Mouse (Mus musculus) embryonic facial prominence, embryonic 11.5 days (tissue): ENCODE data around the gene Nudt22. TPM values are rescaled to one million over a fixed set of nuclear protein-coding genes. Genes with fewer than 3 reads are reported as not detected.
A peak's percentile ranks its signal among the peaks of the same experiment; 100 is the strongest.
"Not testable (repeated sequence)": the region's sequence is repeated elsewhere in the genome, so short reads cannot be mapped to it uniquely, and the experiment has no call there.

Source experiments
- ATAC-seq: fragments of 200-750 bp; cut with Nextera tagmentation; replicated peaks from 2 replicates; pipeline ENCODE4 v1.8.0; 2017; ENCODE audit warnings: low read depth; ENCODE audit not compliant: insufficient number of reproducible peaks, low FRiP score, low TSS enrichment
- DNase-seq: peaks from one replicate; pipeline ENCODE4 v3.0.0-alpha.2; 2015; ENCODE audit warnings: low spot score
- H3K27ac ChIP-seq: fragments of 300-500 bp; sonication (generic); replicated peaks from 2 replicates; pipeline ENCODE4 v1.5.1; 2014; ENCODE audit warnings: mild to moderate bottlenecking, low read depth, low read length, control low read depth
- H3K27me3 ChIP-seq: fragments of 300-500 bp; sonication (generic); 2 replicates; pipeline ENCODE4 v1.6.1; 2014; ENCODE audit warnings: mild to moderate bottlenecking, low read length, moderate library complexity, mixed read lengths; ENCODE audit not compliant: control insufficient read depth, insufficient read depth
- H3K36me3 ChIP-seq: fragments of 300-500 bp; sonication (generic); replicated peaks from 2 replicates; pipeline ENCODE4 v1.6.1; 2014; ENCODE audit warnings: low read depth, mild to moderate bottlenecking, low read length, moderate library complexity, mixed read lengths; ENCODE audit not compliant: control insufficient read depth, insufficient read depth
- H3K4me1 ChIP-seq: fragments of 300-500 bp; sonication (generic); 2 replicates; pipeline ENCODE4 v1.6.1; 2014; ENCODE audit warnings: low read length, mixed read lengths; ENCODE audit not compliant: control insufficient read depth, insufficient read depth
- H3K4me2 ChIP-seq: fragments of 300-500 bp; sonication (generic); 2 replicates; pipeline ENCODE4 v1.6.1; 2014; ENCODE audit warnings: low read depth, mild to moderate bottlenecking, control low read depth, low read length, moderate library complexity
- H3K4me3 ChIP-seq: fragments of 300-500 bp; sonication (generic); 2 replicates; pipeline ENCODE4 v1.5.1; 2014; ENCODE audit warnings: low read depth, low read length, control low read depth
- H3K9ac ChIP-seq: fragments of 300-500 bp; sonication (generic); replicated peaks from 2 replicates; pipeline ENCODE4 v1.6.1; 2014; ENCODE audit warnings: mild to moderate bottlenecking, control low read depth, low read length
- H3K9me3 ChIP-seq: fragments of 300-500 bp; sonication (generic); replicated peaks from 2 replicates; pipeline ENCODE4 v1.6.1; 2016; ENCODE audit warnings: mild to moderate bottlenecking, low read length, inconsistent platforms, mixed read lengths; ENCODE audit not compliant: control insufficient read depth
- WGBS: fragments of 180-500 bp; shearing (Covaris S2); extraction: QIAGEN DNeasy Blood & Tissue Kit; methylation state at CpG from one replicate; pipeline ENCODE4 v1.1.7; 2014; 5-methylcytosine and 5-hydroxymethylcytosine counted together
- polyA plus RNA-seq: library from polyadenylated mRNA; unstranded; fragments of >200 nt; fragmentation: Nextera tagmentation; extraction: Ambion mirVana; gene quantifications from 2 replicates; pipeline ENCODE4 v1.2.1, GENCODE M21; 2014

The Nudt22 gene
- polyA plus RNA-seq, 1 experiment from 2014 or later = 19.6 TPM

GRCm38 (mm10) chr19:6993011-6993770 lies 2.7 kb downstream of the Nudt22 start:
- Histone ChIP-seq H3K27me3 (no peaks in the 10 kb centered on the region), H3K4me2 (peak overlapping the region; percentile 67), H3K9ac (peak overlapping the region; percentile 59), H3K4me1 (peaks cover 12% of the 10 kb centered on the region), H3K9me3 (no peaks in the 10 kb centered on the region), H3K4me3 (peak overlapping the region; percentile 37), H3K36me3 (no peaks in the 10 kb centered on the region; the same call in 1 of the 2 replicates), H3K27ac (0 out of 2 replicates have a peak overlapping the region, but pooled peaks have one; percentile 47)
- WGBS = 59% methylated on average over 14 of the region's 14 CpGs
- ATAC-seq (no peak), DNase-seq (no peak)

DNA sequence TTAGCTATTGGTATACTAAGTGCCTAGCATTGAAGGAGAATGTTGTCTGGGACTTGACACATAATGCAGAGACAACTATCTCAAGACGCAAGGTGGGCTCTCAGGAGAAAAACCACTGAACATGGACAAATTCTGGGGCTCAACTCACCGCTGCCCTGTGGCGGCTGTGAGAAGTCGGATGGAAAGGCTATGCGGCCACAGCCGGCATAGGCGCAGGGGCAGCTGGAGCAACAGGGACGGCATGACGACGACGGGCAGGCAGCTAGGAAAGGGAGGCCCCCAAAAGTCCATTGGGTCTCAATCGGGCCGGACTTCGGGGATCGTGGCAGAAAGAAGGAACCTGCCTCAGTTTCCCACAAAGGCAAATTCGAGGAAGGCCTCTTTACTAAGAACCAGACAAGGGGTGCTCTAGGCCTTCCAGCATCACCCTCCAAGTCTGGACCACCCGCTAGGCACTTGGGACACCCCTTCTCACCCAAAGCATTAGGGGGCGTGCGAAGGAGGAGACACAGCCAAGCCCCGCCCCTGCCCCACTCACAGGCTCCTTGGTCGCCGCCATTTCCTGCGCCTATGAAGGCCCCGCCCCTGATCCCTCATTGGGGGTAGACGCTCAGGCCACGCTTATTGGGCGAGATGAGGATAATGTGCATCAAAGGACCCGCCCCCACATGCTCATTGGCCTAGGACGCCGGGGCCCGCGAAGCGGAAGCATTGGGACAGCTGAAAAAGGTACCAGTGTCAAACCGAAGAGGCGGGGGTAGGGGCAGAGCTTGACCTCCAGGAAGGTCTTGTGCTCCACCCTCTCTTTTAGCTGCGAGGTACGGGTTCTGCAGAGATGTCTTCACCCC lies 3.7 kb downstream of the Nudt22 start, which contains the start of gene Dnajc4:
Dnajc4 (minus strand) TSS at position 562 of the 848 bp plus-strand sequence.
- DNase-seq = peak; percentile 99
- H3K4me1 ChIP-seq = peaks cover 12% of the 10 kb centered on the region
- no peaks in the 10 kb centered on the region for H3K36me3 ChIP-seq
- H3K9me3 ChIP-seq = no peaks in the 10 kb centered on the region
- 2% methylated on average over 37 of the region's 37 CpGs for WGBS
- peak within 1 kb of the TSS; percentile 63 for H3K9ac ChIP-seq
- peak within 1 kb of the TSS; percentile 67 for H3K4me2 ChIP-seq
- H3K27ac ChIP-seq = 0 out of 2 replicates have a peak within 1 kb of the TSS, but pooled peaks have one; percentile 47
- peak; percentile 86 for ATAC-seq
- no peaks in the 10 kb centered on the region for H3K27me3 ChIP-seq
- H3K4me3 ChIP-seq = peak within 1 kb of the TSS; percentile 37

GRCm38 (mm10) chr19:6991166-6991565 lies 4.8 kb downstream of the Nudt22 start:
- ATAC-seq = not testable (repeated sequence)

GRCm38 (mm10) chr19:6990712-6991111 lies 5.2 kb downstream of the Nudt22 start:
- Histone ChIP-seq H3K9ac (no peak overlapping the region), H3K27ac (no peak overlapping the region), H3K9me3 (no peaks in the 10 kb centered on the region), H3K4me1 (peaks cover 8% of the 10 kb centered on the region), H3K27me3 (no peaks in the 10 kb centered on the region), H3K4me3 (no peak overlapping the region), H3K36me3 (no peaks in the 10 kb centered on the region), H3K4me2 (no peak overlapping the region)
- 91% methylated on average over 6 of the region's 6 CpGs for WGBS
- ATAC-seq (no peak), DNase-seq (no peak)

More at GRCm38 (mm10) chr19:6991166-6991565, 4.8 kb downstream of the Nudt22 start:
- H3K9ac ChIP-seq, H3K27me3 ChIP-seq, H3K4me1 ChIP-seq, DNase-seq, H3K4me3 ChIP-seq, H3K27ac ChIP-seq, H3K36me3 ChIP-seq, H3K4me2 ChIP-seq, H3K9me3 ChIP-seq: not testable (repeated sequence)
- WGBS = 93% methylated on average over 6 of the region's 6 CpGs

GRCm38 (mm10) chr19:6989251-6989650 lies 6.7 kb downstream of the Nudt22 start:
- Histone ChIP-seq H3K27me3 (no peaks in the 10 kb centered on the region), H3K9me3 (no peaks in the 10 kb centered on the region), H3K4me2 (no peak overlapping the region), H3K4me3 (0 out of 2 replicates have a peak overlapping the region, but pooled peaks have one; percentile 3), H3K9ac (no peak overlapping the region), H3K27ac (no peak overlapping the region), H3K4me1 (peaks cover 4% of the 10 kb centered on the region; the same call in 1 of the 2 replicates), H3K36me3 (no peaks in the 10 kb centered on the region)
- WGBS = 84% methylated on average over 8 of the region's 8 CpGs
- ATAC-seq (no peak), DNase-seq (no peak)

- H3K4me2 ChIP-seq = peak overlapping the region; percentile 87
- H3K36me3 ChIP-seq = no peaks in the 10 kb centered on the region
- WGBS = 6% methylated on average over 8 of the region's 8 CpGs
- H3K4me3 ChIP-seq = peak overlapping the region; percentile 91
- no peaks in the 10 kb centered on the region for H3K27me3 ChIP-seq
- H3K4me1 ChIP-seq = peaks cover under 1% of the 10 kb centered on the region; the same call in 1 of the 2 replicates
- no peaks in the 10 kb centered on the region for H3K9me3 ChIP-seq
- DNase-seq = no peak
- ATAC-seq = no peak
- H3K9ac ChIP-seq = peak overlapping the region; percentile 94
- peak overlapping the region; percentile 63 for H3K27ac ChIP-seq
Observed at GRCm38 (mm10) chr19:6987904-6988285, 8.0 kb downstream of the Nudt22 start.

DNA sequence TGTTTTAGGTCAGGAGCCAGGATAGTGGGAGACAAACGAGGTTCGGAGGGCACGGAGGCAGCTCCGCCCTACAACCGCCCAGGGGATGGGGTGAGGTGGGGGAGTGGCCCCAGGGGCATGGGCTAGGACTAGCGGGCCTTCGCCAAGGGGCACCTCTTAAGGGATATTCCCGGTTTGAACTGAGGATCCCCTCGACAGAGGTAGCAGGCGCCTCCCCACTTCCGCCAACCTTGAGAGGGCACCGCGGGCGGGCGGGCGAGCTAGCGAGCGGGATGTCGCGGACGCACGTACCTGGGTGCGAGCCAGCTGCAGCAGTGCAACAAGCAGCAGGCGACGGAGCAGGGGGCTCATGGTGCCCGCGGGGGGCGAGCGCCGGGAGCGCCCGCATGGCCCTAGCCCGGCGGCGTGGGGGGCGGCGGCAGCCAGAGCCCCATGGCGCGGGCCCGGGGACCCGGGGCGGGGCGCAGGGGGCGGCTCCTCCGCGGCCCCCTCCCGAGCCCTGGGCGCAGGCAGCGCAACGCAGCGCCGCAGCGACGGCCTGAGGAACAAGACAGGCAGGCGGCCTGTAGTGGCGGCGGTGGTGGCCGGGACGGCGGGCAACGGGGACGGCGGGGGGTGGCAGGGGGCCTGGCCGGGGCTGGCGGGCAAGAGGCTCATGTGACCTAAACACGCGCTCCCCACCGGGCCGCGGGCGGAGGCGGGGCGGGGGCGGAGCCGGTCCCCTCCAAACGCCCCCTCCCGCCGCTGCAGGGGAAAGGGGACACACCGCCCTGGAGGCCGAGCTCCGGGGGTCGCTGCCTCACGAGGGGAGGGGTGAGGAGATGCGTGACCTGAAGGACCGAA lies 8.6 kb downstream of the Nudt22 start, which contains the start of gene Vegfb:
Vegfb (minus strand) TSS at position 591 of the 843 bp plus-strand sequence.
- H3K27ac ChIP-seq = peak within 1 kb of the TSS; percentile 63
- no peaks in the 10 kb centered on the region for H3K4me1 ChIP-seq
- peak within 1 kb of the TSS; percentile 87 for H3K4me2 ChIP-seq
- 1% methylated on average over 61 of the region's 85 CpGs for WGBS
- ATAC-seq (peak; percentile 45), DNase-seq (peak; percentile 65)
- no peaks in the 10 kb centered on the region for H3K27me3 ChIP-seq
- no peaks in the 10 kb centered on the region for H3K9me3 ChIP-seq
- no peaks in the 10 kb centered on the region for H3K36me3 ChIP-seq
- H3K9ac ChIP-seq = peak within 1 kb of the TSS; percentile 94
- peak within 1 kb of the TSS; percentile 91 for H3K4me3 ChIP-seq
